Comparison of ENCODE assay signal across 17 mouse cellular contexts in genomic region chr6:94070702-94071101, GRCm38 (mm10).
DNase-seq lines count a peak whose midpoint lies in the region; ATAC-seq and TF ChIP-seq lines count a peak whose summit lies in the region.
"Had no signal": no experiment of that assay in that cellular context is flagged by ENCODE, and none has a peak within 500 bp of the region (broad histone marks: within the 10 kb centered on the region; RNA-seq: fewer than 3 reads in every experiment).

No protein-coding gene starts in this region.

- no peaks in the 10 kb centered on the region for H3K27me3 ChIP-seq in forebrain, embryonic 10.5 days (ENCODE audit: poor library complexity, severe bottlenecking)
- H3K27me3 ChIP-seq in forebrain, embryonic 15.5 days: no peaks in the 10 kb centered on the region
- H3K27me3 ChIP-seq in midbrain, postnatal 0 days (ENCODE audit: insufficient read depth, low read length): no peaks in the 10 kb centered on the region
- H3K27me3 ChIP-seq in midbrain, embryonic 15.5 days (replicated peaks): no peaks in the 10 kb centered on the region
- H3K27me3 ChIP-seq: limb, embryonic 12.5 days; megakaryocyte, embryonic 14.5 days had no signal

- H3K4me3 ChIP-seq in forebrain, embryonic 10.5 days: no peak overlapping the region
- no peak overlapping the region for H3K4me3 ChIP-seq in forebrain, embryonic 15.5 days
- no peak overlapping the region for H3K4me3 ChIP-seq in midbrain, postnatal 0 days (ENCODE audit: low read depth, low read length)
- H3K4me3 ChIP-seq in midbrain, embryonic 15.5 days: no peak overlapping the region
- H3K4me3 ChIP-seq: limb, embryonic 12.5 days; megakaryocyte, embryonic 14.5 days; myocyte had no signal

- 0 out of 2 replicates have a peak overlapping the region, but pooled peaks have one; percentile 30 for H3K27ac ChIP-seq in forebrain, embryonic 10.5 days
- H3K27ac ChIP-seq in forebrain, embryonic 15.5 days (replicated peaks): no peak overlapping the region
- H3K27ac ChIP-seq in midbrain, postnatal 0 days (ENCODE audit: low read depth, low read length): no peak overlapping the region
- H3K27ac ChIP-seq in midbrain, embryonic 15.5 days: no peak overlapping the region
- H3K27ac ChIP-seq: limb, embryonic 12.5 days had no signal

- intact Hi-C loops in left cerebral cortex, postnatal 25 days (cut with DNase I): no loop called here

- H3K4me1 ChIP-seq in forebrain, embryonic 10.5 days: peaks cover 57% of the 10 kb centered on the region
- peaks cover 13% of the 10 kb centered on the region; the same call in 1 of the 2 replicates for H3K4me1 ChIP-seq in forebrain, embryonic 15.5 days
- H3K4me1 ChIP-seq in midbrain, postnatal 0 days (ENCODE audit: insufficient read depth, low read length): 0 out of 2 replicates have a peak, but pooled peaks cover 2% of the 10 kb centered on the region
- H3K4me1 ChIP-seq in midbrain, embryonic 15.5 days: peaks cover 3% of the 10 kb centered on the region
- H3K4me1 ChIP-seq: megakaryocyte, embryonic 14.5 days had no signal

- no peaks in the 10 kb centered on the region for H3K9me3 ChIP-seq in forebrain, embryonic 10.5 days
- H3K9me3 ChIP-seq in forebrain, embryonic 15.5 days: no peaks in the 10 kb centered on the region
- H3K9me3 ChIP-seq in midbrain, postnatal 0 days (ENCODE audit: low read length): no peaks in the 10 kb centered on the region
- H3K9me3 ChIP-seq in midbrain, embryonic 15.5 days: no peaks in the 10 kb centered on the region
- H3K9me3 ChIP-seq: limb, embryonic 12.5 days; megakaryocyte, embryonic 14.5 days had no signal

- 86% methylated on average over 3 of the region's 3 CpGs for WGBS in forebrain, embryonic 10.5 days
- WGBS in forebrain, embryonic 15.5 days: 76% methylated on average over 3 of the region's 3 CpGs
- WGBS in midbrain, postnatal 0 days: 82% methylated on average over 3 of the region's 3 CpGs
- WGBS in midbrain, embryonic 15.5 days: 77% methylated on average over 3 of the region's 3 CpGs

- no peak for ATAC-seq in forebrain, embryonic 15.5 days (replicated peaks)
- no peak for ATAC-seq in midbrain, postnatal 0 days (ENCODE audit: low FRiP score)
- ATAC-seq in midbrain, embryonic 15.5 days (replicated peaks): no peak
- ATAC-seq: inflammation-experienced regulatory T-cells, adult 6 months had no signal

- no peaks in the 10 kb centered on the region for H3K36me3 ChIP-seq in forebrain, embryonic 10.5 days (replicated peaks)
- H3K36me3 ChIP-seq in forebrain, embryonic 15.5 days: no peaks in the 10 kb centered on the region
- no peaks in the 10 kb centered on the region for H3K36me3 ChIP-seq in midbrain, postnatal 0 days (ENCODE audit: insufficient read depth, low read length)
- H3K36me3 ChIP-seq in midbrain, embryonic 15.5 days (replicated peaks): no peaks in the 10 kb centered on the region
- H3K36me3 ChIP-seq: limb, embryonic 12.5 days had no signal

- no peak overlapping the region for H3K9ac ChIP-seq in forebrain, embryonic 15.5 days (replicated peaks)
- H3K9ac ChIP-seq in midbrain, postnatal 0 days (replicated peaks; ENCODE audit: low read length, poor library complexity, severe bottlenecking): no peak overlapping the region
- no peak overlapping the region for H3K9ac ChIP-seq in midbrain, embryonic 15.5 days
- H3K9ac ChIP-seq: limb, embryonic 12.5 days had no signal

- DNase-seq in forebrain, embryonic 10.5 days (ENCODE audit: extremely low spot score, low spot score): no peak
- peak; percentile 51 for DNase-seq in midbrain, postnatal 0 days (ENCODE audit: low spot score)
- peak; percentile 52 to 86 for DNase-seq in left cerebral cortex, postnatal 25 days (ENCODE audit: low spot score in 2 of 2)
- peak; percentile 56 for DNase-seq in telencephalon, adult 2 months (ENCODE audit: low read depth, low spot score)
- DNase-seq in kidney, adult 8-10 months: no peak
- no peak for DNase-seq in ovary, adult 18-20 months (ENCODE audit: low spot score)
- DNase-seq: adrenal gland, adult 8-10 months; cerebellum, adult 11 months; gastrocnemius, postnatal 25 days; kidney, postnatal 10 days; lung, adult 18-20 months had no signal

- H3K4me2 ChIP-seq in forebrain, embryonic 15.5 days (replicated peaks): no peak overlapping the region
- H3K4me2 ChIP-seq in midbrain, postnatal 0 days (ENCODE audit: low read depth, low read length, poor library complexity, severe bottlenecking): no peak overlapping the region
- no peak overlapping the region for H3K4me2 ChIP-seq in midbrain, embryonic 15.5 days
- H3K4me2 ChIP-seq: limb, embryonic 12.5 days had no signal

- no peak for TF ChIP-seq CTCF in midbrain, postnatal 0 days (IDR thresholded peaks at IDR 0.05)

Comparison
In these comparisons a context has a peak if more than half of its experiments do, and no peak if none do; other contexts are left out.
1. DNase-seq: peak in midbrain, postnatal 0 days (single experiment), left cerebral cortex, postnatal 25 days (2 of 2) and telencephalon, adult 2 months (single experiment); none in forebrain, embryonic 10.5 days (single experiment), kidney, adult 8-10 months (0 of 2) and ovary, adult 18-20 months (single experiment).